Mouse (Mus musculus): ENCODE measurements around the gene Gjd3.

Gene Gjd3

GRCm38 (mm10) chr11:98961766-98962165 is 21.1 kb downstream of the Gjd3 start:
- no peak for DNase-seq

- DNase-seq, result no peak
Measured at GRCm38 (mm10) chr11:98961051-98961592, 21.7 kb downstream of the Gjd3 start.

GRCm38 (mm10) chr11:98960313-98960906 is 22.4 kb downstream of the Gjd3 start:
- peak; percentile 86 for DNase-seq

GRCm38 (mm10) chr11:98959437-98960312 is 23.1 kb downstream of the Gjd3 start:
- DNase-seq, result peak; percentile 84

- DNase-seq, result no peak
Measured at GRCm38 (mm10) chr11:98956340-98956739, 26.5 kb downstream of the Gjd3 start.

GRCm38 (mm10) chr11:98955707-98956235 is 27.0 kb downstream of the Gjd3 start:
- no peak for DNase-seq

GRCm38 (mm10) chr11:98954801-98955706 is 27.8 kb downstream of the Gjd3 start:
- no peak for DNase-seq

- DNase-seq, result peak; percentile 86
Measured at GRCm38 (mm10) chr11:98954373-98954772, 28.4 kb downstream of the Gjd3 start.

- no peak for DNase-seq
Measured at GRCm38 (mm10) chr11:98953835-98954320, 28.9 kb downstream of the Gjd3 start.

- DNase-seq, result no peak
Measured at GRCm38 (mm10) chr11:98953361-98953760, 29.5 kb downstream of the Gjd3 start.

- no peak for DNase-seq
Measured at GRCm38 (mm10) chr11:98952736-98953135, 30.1 kb downstream of the Gjd3 start.

GRCm38 (mm10) chr11:98952111-98952510 is 30.7 kb downstream of the Gjd3 start:
- no peak for DNase-seq

GRCm38 (mm10) chr11:98951026-98951906 is 31.6 kb downstream of the Gjd3 start:
- DNase-seq, result no peak

GRCm38 (mm10) chr11:98950484-98950883 is 32.3 kb downstream of the Gjd3 start:
- DNase-seq, result no peak

GRCm38 (mm10) chr11:98949958-98950460 is 32.8 kb downstream of the Gjd3 start:
- DNase-seq, result no peak

GRCm38 (mm10) chr11:98949242-98949957 is 33.4 kb downstream of the Gjd3 start:
- no peak for DNase-seq

GRCm38 (mm10) chr11:98947969-98948569 is 34.7 kb downstream of the Gjd3 start:
- DNase-seq, result no peak

- no peak for DNase-seq
Measured at GRCm38 (mm10) chr11:98945605-98945977, 37.2 kb downstream of the Gjd3 start.

GRCm38 (mm10) chr11:98944897-98945604 is 37.8 kb downstream of the Gjd3 start:
- peak; percentile 24 for DNase-seq

All from retina, postnatal 1 day (tissue).